Mouse (Mus musculus) cerebellum, postnatal 10 days (tissue): ENCODE data around the gene Actr8.

Experiments
- DNase-seq, 2 experiments: peaks; one replicate each; pipeline ENCODE4 v3.0.0; 2021; ENCODE audit warnings: mixed read lengths in 2 of 2

Actr8 gene

DNA sequence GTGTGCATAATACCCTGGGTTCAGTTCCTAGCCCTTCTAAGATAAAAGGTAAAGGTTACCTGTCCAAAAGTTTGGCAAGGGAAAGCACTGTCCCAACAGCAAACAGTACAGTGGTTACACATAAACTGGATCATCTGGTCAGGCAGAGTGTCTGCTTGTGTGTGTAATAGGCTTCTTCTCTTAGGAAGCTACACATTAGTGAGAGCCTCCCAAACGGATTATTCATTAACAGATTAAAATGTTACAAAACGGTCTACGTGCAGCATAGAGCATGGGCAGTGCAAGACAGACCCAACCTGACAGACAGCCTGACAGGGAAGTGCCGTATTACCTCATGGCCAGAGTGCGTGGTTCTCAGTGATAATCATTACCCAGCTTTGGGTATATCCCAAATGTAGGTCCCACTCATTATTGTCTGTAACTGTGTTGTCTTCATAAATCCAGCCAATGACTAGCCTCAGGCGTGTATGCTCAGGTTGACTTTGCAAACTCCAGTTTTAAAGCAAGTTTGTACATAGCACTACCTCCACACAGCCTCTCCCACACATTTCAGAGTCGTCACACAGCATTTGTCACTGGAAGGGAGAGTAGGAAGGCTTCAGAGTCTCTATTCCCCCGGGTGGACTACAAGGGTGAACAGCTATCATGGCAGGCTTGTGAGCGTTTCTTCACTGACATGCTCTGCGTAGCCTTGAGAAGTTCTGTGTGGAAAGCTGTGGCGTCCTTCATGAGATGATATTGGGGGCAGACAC is 18.0 kb downstream of the Actr8 start:
- no peak for DNase-seq

DNA sequence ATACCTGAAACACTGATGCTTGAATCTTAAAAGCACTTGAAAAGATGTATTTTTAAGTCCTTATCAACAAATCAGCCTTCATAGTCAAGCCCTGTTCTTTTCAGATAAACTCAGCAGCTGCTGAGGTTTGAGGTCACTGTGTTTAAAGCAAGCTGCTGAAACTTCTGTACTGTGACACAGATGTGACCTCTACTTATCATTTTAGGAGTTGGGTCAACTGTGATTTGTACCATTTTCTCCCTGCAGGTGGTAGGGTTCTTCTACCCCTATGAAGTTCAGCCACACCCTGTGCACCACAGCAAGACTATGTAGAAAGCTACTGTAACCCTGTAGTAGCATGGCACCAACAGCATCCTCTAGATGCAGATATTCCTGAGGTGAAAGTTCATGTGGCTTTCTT is 19.2 kb downstream of the Actr8 start:
- DNase-seq: no peak

GRCm38 (mm10) chr14:29998747-29999474 is 20.8 kb downstream of the Actr8 start:
- no peak for DNase-seq

GRCm38 (mm10) chr14:29999475-29999811 is 21.3 kb downstream of the Actr8 start:
- no peak for DNase-seq

- peak; percentile 78 to 80 for DNase-seq
Observed at GRCm38 (mm10) chr14:30008733-30009575, 30.8 kb downstream of the Actr8 start, which contains the start of the genes Il17rb and Chdh. TSS of gene Il17rb (minus strand) at chr14:30008896. TSS of gene Chdh (plus strand) at chr14:30009023.

DNA sequence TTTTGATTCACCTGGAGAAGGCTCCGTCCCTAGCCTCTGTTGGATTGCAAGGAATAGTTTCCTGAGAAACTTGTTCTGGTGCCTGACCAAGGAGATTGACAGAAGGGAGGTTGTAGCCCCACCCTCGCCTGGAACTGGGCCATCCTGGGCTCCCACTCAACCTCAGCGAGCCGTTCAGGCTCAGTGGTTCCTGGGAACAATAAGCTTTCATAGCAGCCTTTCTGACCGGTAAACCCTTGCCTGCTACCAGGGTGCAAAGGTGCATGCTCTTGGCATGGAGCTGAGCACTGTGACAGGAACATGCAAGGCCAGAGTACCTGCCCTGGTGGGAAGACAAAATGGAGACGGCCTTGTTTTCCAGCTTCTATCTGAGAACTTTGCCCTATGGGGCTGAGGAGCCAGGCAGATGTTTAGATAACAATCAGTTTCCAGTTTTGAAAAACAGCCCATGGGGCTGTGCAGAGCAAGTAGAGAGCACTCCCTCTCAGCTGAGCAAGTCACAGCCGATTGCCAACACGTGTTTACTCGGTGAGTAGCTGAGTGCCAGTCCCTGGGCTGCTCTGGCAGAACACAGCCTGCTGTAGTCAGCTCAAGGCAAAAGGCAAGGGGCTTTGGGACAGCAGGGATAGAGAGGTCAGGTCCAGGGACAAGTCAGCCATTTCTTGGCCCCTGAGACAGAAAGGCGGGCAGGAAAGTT is 31.9 kb downstream of the Actr8 start:
- peak; percentile 91 to 92 for DNase-seq

- peak; percentile 30 to 63 for DNase-seq
Observed at GRCm38 (mm10) chr14:30011886-30012560, 33.9 kb downstream of the Actr8 start.

DNA sequence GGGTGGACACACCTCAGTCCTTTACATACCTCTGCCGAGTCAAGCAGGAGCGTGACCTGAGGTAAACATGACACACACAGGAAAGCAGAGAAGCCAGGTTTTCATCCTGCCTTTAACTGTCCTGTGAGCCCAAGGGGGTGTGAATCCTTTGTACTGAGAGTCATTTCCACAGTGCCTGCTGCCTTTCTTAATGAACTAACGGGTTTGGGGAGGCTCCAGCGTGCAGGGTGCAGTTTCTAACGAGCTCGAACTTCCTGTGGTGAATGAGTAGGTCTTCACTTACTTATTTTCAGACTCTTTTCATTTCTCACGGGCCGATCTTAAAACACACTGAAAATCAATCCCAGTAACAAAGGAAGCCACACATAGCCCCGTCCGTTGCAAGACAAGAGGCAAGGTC is 36.4 kb downstream of the Actr8 start:
- DNase-seq: no peak

DNA sequence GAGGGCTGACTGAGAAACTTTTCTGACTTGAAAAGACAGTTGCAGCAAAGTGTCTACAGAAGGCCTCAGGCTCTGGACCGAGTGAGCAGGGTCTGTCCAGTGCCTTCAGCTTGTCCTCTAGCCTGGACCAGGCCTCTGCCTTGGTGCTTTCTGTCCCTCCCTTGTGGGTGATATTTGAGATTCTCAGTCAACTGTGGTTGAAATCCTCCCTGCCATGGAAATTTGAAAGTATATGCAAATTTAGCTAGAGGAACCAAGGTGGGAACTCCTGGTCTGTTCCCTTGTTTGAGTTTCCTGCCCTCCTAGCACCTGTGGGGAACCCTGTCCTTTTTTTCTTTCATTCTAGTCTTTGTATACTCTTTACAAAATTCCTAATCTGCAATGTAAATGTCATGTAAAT is 36.9 kb downstream of the Actr8 start:
- DNase-seq: no peak

GRCm38 (mm10) chr14:30016666-30017065 is 38.5 kb downstream of the Actr8 start:
- no peak for DNase-seq

GRCm38 (mm10) chr14:30017794-30018462 is 39.8 kb downstream of the Actr8 start:
- DNase-seq: no peak

DNA sequence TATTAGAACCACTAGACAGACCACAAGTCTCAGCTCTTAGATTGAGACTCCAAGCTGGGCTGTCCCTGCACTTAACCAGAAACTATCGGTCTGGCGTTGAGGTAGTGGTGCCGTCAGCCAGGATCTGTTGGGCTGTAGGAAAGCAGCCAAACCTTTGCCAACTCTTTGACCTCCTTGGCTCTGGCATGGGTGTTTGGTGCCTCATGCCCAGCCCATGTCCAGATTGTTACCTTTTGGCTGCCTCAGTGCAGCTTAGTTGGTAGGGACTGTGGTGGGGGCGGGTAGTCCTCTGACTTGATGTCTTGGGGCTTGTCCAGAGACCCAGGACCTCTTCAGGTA is 40.3 kb downstream of the Actr8 start:
- no peak for DNase-seq

DNA sequence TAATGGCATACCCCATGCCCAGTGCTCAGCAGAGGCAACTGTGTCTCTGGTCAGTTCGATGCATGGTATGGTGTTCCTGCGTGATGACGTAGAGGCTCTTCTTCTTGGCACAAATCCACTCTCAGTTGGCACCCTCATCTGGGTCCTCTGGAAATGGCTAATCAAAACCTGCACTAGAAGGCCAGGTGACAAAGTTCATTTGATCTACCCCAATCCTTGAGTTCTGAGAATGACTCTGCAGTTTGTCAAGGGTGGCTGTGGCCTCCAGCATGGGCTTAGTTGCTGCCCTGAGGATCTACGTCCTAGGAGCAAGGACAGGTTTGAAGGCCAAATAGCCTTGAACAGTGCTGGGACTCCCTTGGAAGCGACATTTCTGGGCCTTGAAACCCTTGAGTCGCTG is 40.7 kb downstream of the Actr8 start:
- DNase-seq: no peak

DNA sequence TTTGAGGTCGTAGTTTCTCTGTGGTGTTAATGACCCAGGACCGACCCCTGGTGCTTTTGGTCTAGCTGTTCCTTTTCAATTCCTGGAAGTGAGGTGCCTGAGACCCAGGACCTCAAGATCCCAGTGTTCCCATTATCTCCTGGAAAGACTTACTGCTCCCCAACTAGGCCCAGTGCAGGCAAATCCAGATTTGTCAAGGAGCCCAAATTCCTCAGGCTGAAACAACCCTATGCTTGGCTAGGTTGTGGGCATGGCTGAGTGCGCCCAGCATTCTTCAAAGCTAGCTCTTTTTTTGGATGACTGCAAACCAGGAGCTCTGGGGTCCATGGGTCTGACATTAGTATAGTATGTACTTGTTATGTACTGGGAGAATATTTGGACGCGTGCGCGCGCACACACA is 41.2 kb downstream of the Actr8 start:
- no peak for DNase-seq

- no peak for DNase-seq
Observed at GRCm38 (mm10) chr14:30019792-30020575, 41.8 kb downstream of the Actr8 start.

DNA sequence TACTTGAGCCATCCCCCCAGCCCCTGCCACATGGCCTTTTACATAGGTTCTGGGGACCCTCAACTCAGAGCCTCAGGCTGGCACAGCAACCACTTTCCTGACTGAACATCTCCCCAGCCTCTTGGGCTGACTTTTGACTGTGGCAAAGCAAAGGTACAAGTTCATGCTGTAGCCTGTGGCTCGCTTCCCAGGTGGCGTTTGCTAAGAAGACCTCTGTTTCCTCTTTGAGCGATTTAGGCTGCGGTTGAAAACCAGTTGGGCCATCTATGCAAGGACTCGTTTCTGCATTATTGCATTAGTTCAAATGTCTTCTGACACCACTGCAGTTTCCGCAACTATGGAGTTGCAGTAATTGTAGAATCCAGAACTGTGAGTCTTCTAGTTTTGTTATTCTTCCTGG is 44.3 kb downstream of the Actr8 start:
- no peak for DNase-seq

DNA sequence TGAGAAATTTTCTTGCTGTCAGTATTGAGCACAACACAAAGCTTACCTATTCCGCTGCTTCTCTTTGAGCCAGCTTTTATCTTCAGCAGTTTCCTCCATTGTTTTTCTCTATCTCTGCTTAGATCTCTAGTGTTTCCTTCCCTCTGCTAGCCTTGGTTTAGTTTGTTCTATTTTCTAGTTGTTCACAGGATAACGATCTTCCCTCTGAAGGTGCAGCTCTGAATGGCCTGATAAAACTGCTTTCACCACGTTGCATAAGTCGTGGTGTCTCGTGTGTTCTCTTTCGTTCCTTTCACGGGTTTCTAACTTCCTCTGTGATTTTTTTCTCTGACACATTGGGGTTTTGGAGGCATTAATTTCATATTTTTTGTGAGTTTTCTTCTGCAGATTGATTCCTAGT is 46.2 kb downstream of the Actr8 start:
- no peak for DNase-seq

GRCm38 (mm10) chr14:30027378-30027777 is 49.2 kb downstream of the Actr8 start:
- peak; percentile 57 to 69 for DNase-seq

- DNase-seq: no peak
Observed at GRCm38 (mm10) chr14:30033405-30033804, 55.3 kb downstream of the Actr8 start.

- peak; percentile 60 to 62 for DNase-seq
Observed at GRCm38 (mm10) chr14:30038431-30038830, 60.3 kb downstream of the Actr8 start.

GRCm38 (mm10) chr14:30039413-30039812 is 61.3 kb downstream of the Actr8 start:
- no peak for DNase-seq
